Mouse (Mus musculus) brain, embryonic 14.5 days (tissue): ENCODE measurements around the gene Sdk1.

Source experiments
- CTCF ChIP-seq: fragments of 200-500 bp; IDR thresholded peaks from 2 replicates; pipeline ENCODE4 v1.5.1; 2012; ENCODE audit warnings: inconsistent platforms, mild to moderate bottlenecking, moderate library complexity, borderline replicate concordance; ENCODE audit not compliant: insufficient read depth, insufficient read length; ENCODE audit errors: extremely low read depth
- POLR2A ChIP-seq: fragments of 200-500 bp; IDR thresholded peaks from 2 replicates; pipeline ENCODE4 v1.6.1; 2012; ENCODE audit warnings: mild to moderate bottlenecking, inconsistent platforms, borderline replicate concordance; ENCODE audit not compliant: poor library complexity, insufficient read depth, insufficient read length, severe bottlenecking; ENCODE audit errors: extremely low read depth

GRCm38 (mm10) chr5:141368567-141368966, 127.3 kb downstream of the Sdk1 start:
- no peak for TF ChIP-seq CTCF
- TF ChIP-seq POLR2A = no peak
